Mouse (Mus musculus) cerebellum, adult 2 months (tissue): Measurements from ENCODE around the gene Serpinb2. TPM values are rescaled to one million over a fixed set of nuclear protein-coding genes. Genes with fewer than 3 reads are reported as not detected.

ENCODE experiments used
- DNase-seq, 2 experiments: peaks; one replicate each; pipeline ENCODE4 v3.0.0; 2021
- H3K27ac ChIP-seq: fragments of 200-500 bp; 2 replicates; pipeline ENCODE4 v1.5.1; 2012; ENCODE audit warnings: low read length, control low read depth, inconsistent platforms; ENCODE audit not compliant: insufficient read depth
- H3K27me3 ChIP-seq: fragments of 200-500 bp; 2 replicates; pipeline ENCODE4 v1.6.1; 2012; ENCODE audit warnings: inconsistent platforms, mild to moderate bottlenecking, low read length, moderate library complexity; ENCODE audit not compliant: control insufficient read depth, insufficient read depth
- H3K4me1 ChIP-seq: fragments of 200-500 bp; 2 replicates; pipeline ENCODE4 v1.6.1; 2011; ENCODE audit warnings: low read length; ENCODE audit not compliant: control insufficient read depth, insufficient read depth
- H3K4me3 ChIP-seq: fragments of 200-500 bp; replicated peaks from 2 replicates; pipeline ENCODE3; 2011; ENCODE audit warnings: mild to moderate bottlenecking, low read depth, low read length, control low read depth; ENCODE audit not compliant: insufficient read depth
- CTCF ChIP-seq: fragments of 200-500 bp; IDR thresholded peaks from 2 replicates; pipeline ENCODE4 v1.5.1; 2011; ENCODE audit warnings: low read depth, mild to moderate bottlenecking, control low read depth, low read length, moderate library complexity, borderline replicate concordance; ENCODE audit not compliant: insufficient read depth
- POLR2A ChIP-seq: fragments of 200-500 bp; IDR thresholded peaks from 2 replicates; pipeline ENCODE4 v1.6.1; 2011; ENCODE audit warnings: low read length, control low read depth, borderline replicate concordance; ENCODE audit not compliant: insufficient read depth
- WGBS: fragments of 180-500 bp; shearing (Covaris S2); methylation state at CpG from one replicate; pipeline ENCODE4 v1.1.7; 2018; 5-methylcytosine and 5-hydroxymethylcytosine counted together
- polyA plus RNA-seq: library from polyadenylated mRNA; depleted of rRNA; stranded (reverse); fragments of >200 nt; gene quantifications from 2 replicates; pipeline ENCODE4 v1.2.3, GENCODE M21; 2012; rRNA removed

The Serpinb2 gene
- 0.44 and 0.47 TPM in 2 replicates for polyA plus RNA-seq

- TF ChIP-seq POLR2A, result no peak
- no peak for TF ChIP-seq CTCF
- Histone ChIP-seq H3K27me3 (no peaks in the 10 kb centered on the region), H3K4me3 (no peak within 1 kb of the TSS), H3K4me1 (no peaks in the 10 kb centered on the region), H3K27ac (no peak within 1 kb of the TSS)
- 54% methylated on average over 5 of the region's 5 CpGs for WGBS
- peak in 1 of 2 experiments; percentile 7 for DNase-seq
Measured at GRCm38 (mm10) chr1:107511252-107511651, at the start of gene Serpinb2. TSS of gene Serpinb2 (plus strand) at chr1:107511423.

- Histone ChIP-seq H3K27me3 (no peaks in the 10 kb centered on the region), H3K27ac (no peak overlapping the region), H3K4me3 (no peak overlapping the region), H3K4me1 (no peaks in the 10 kb centered on the region; the same call in 1 of the 2 replicates)
- TF ChIP-seq POLR2A, result no peak
- TF ChIP-seq CTCF, result no peak
- DNase-seq, result no peak
Measured at GRCm38 (mm10) chr1:107479909-107480308, 31.3 kb upstream of the Serpinb2 start.

- Histone ChIP-seq H3K27ac (no peak overlapping the region), H3K4me1 (no peaks in the 10 kb centered on the region; the same call in 1 of the 2 replicates), H3K27me3 (no peaks in the 10 kb centered on the region), H3K4me3 (no peak overlapping the region)
- TF ChIP-seq POLR2A (no peak), CTCF (peak; percentile 71)
- WGBS, result 18% methylated on average over 11 of the region's 11 CpGs
- peak; percentile 55 to 70 for DNase-seq
Measured at GRCm38 (mm10) chr1:107481452-107481851, 29.8 kb upstream of the Serpinb2 start.

DNA sequence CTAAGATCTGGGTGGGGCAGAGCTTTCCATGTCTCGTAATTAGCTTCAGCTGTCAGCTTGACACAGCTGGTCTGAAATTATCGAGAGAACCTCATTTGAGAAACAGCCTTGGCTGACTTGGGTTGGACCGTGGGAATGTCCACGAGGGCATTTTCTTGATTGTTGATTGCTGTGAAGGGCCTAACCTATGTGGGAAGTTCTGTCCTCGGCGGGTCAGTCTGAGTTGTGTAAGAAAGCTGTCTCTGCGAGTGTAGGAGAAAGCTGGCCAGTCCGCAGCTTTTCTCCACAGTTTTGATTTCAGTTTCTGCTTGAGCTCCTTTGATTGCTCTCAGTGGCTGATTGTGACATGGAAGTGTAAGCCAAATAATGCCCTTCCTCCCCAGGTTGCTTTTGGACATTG, 21.6 kb upstream of the Serpinb2 start:
- Histone ChIP-seq H3K27ac (no peak overlapping the region), H3K4me1 (no peaks in the 10 kb centered on the region), H3K27me3 (no peaks in the 10 kb centered on the region), H3K4me3 (no peak overlapping the region)
- no peak for DNase-seq
- no peak for TF ChIP-seq POLR2A
- TF ChIP-seq CTCF, result no peak
- 62% methylated on average over 8 of the region's 8 CpGs for WGBS

- DNase-seq, result no peak
- Histone ChIP-seq H3K4me1 (no peaks in the 10 kb centered on the region), H3K27me3 (no peaks in the 10 kb centered on the region), H3K27ac (no peak overlapping the region), H3K4me3 (no peak overlapping the region)
- TF ChIP-seq CTCF (no peak), POLR2A (no peak)
- WGBS, result 76% methylated on average over 2 of the region's 2 CpGs
Measured at GRCm38 (mm10) chr1:107496789-107497188, 14.4 kb upstream of the Serpinb2 start.

- no peak for DNase-seq
- TF ChIP-seq POLR2A (no peak), CTCF (no peak)
- H3K4me1 ChIP-seq, result no peaks in the 10 kb centered on the region
- no peak overlapping the region for H3K4me3 ChIP-seq
- H3K27me3 ChIP-seq, result no peaks in the 10 kb centered on the region
- no peak overlapping the region for H3K27ac ChIP-seq
Measured at GRCm38 (mm10) chr1:107502025-107502424, 9.2 kb upstream of the Serpinb2 start.

DNA sequence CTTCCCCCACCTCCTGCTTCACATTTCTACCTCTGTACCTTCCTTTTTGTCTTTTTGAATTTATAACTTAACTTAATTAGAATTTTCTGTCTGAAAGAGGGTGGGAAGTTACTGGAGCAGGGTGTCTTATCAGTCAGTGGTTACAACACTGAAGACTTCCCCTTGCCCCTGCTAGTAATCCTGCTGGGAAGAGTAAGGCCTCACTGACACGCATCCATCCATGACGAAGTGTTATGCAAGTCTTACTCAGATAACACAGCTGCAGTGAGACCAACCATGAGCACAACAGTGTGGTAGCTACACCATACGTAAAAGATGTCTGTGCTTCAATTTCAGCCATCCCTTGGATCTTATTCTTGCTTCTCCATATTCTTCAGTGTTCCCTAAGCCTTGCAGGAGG, 7.9 kb upstream of the Serpinb2 start:
- WGBS, result 84% methylated on average over 3 of the region's 3 CpGs
- Histone ChIP-seq H3K4me3 (no peak overlapping the region), H3K4me1 (no peaks in the 10 kb centered on the region), H3K27ac (no peak overlapping the region), H3K27me3 (no peaks in the 10 kb centered on the region)
- no peak for DNase-seq
- TF ChIP-seq POLR2A (no peak), CTCF (no peak)

DNA sequence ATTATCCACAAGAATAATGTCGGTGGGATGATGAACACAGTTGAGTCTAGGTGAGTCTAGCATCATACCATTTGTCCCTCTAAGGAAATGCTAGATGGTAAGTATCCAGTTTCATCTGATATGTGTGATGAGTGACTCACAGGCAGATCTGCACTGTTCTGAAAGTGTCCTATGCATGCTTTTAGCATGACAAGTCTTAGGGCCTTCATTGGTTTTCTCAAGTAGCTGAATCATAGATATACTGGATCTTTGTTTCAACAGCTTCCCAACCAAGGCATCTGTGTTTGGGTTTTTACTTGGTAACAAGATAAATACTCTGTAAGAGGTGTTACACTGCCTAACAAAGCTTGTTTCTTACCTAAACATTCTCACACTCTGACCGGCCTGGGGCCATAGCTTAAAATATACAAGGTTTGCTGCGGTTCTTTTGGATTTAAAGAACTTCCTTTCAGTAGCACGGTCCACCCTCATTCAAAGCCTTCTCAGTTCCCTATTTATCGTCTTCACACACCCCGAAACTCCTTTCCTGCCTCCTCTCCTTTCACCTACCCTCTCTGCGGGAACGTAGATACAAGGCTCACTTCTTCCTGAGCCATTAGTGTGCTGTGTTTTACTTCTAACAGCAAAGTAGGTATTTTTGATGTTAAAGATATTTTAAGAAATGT, 5.2 kb upstream of the Serpinb2 start:
- H3K4me3 ChIP-seq, result no peak overlapping the region
- 95% methylated on average over 8 of the region's 8 CpGs for WGBS
- TF ChIP-seq CTCF (no peak), POLR2A (no peak)
- no peaks in the 10 kb centered on the region for H3K4me1 ChIP-seq
- no peaks in the 10 kb centered on the region for H3K27me3 ChIP-seq
- no peak overlapping the region for H3K27ac ChIP-seq
- no peak for DNase-seq
